Mouse (Mus musculus) ES-E14 (cell line): ENCODE results near the gene Inmt.

Source experiments
- CHD2 ChIP-seq: IDR thresholded peaks from 2 replicates; pipeline ENCODE4 v1.6.1; 2014; ENCODE audit warnings: mild to moderate bottlenecking, low read depth, low read length, inconsistent platforms
- HCFC1 ChIP-seq: IDR thresholded peaks from 2 replicates; pipeline ENCODE4 v1.6.1; 2012; ENCODE audit warnings: low read length, inconsistent platforms, borderline replicate concordance; ENCODE audit not compliant: insufficient read depth
- MAFK ChIP-seq: IDR thresholded peaks from 2 replicates; pipeline ENCODE4 v1.6.1; 2014; ENCODE audit warnings: mild to moderate bottlenecking, low read depth, low read length, inconsistent platforms; ENCODE audit not compliant: insufficient read depth
- ZC3H11A ChIP-seq: IDR thresholded peaks from 2 replicates; pipeline ENCODE4 v1.6.1; 2012; ENCODE audit warnings: low read depth, mild to moderate bottlenecking, inconsistent platforms, low read length, borderline replicate concordance
- ZNF384 ChIP-seq: IDR thresholded peaks from 2 replicates; pipeline ENCODE4 v1.6.1; 2012; ENCODE audit warnings: low read depth, low read length, inconsistent platforms

GRCm38 (mm10) chr6:55182655-55183430, 8.0 kb upstream of the Inmt start:
- TF ChIP-seq ZNF384 (no peak), MAFK (no peak), HCFC1 (no peak), ZC3H11A (no peak), CHD2 (no peak)
